Mouse (Mus musculus) NIH3T3 (cell line): ENCODE measurements at regions not wholly inside any gene's neighbourhood (a gene's known extent, or its start where the extent isn't known, plus 50 kb on each side); places are given as distances from the start of the nearest gene placed in this dataset.

ENCODE experiments used
- DNase-seq: peaks from one replicate; pipeline ENCODE4 v3.0.0-alpha.2; 2012; ENCODE audit warnings: low read depth

DNA sequence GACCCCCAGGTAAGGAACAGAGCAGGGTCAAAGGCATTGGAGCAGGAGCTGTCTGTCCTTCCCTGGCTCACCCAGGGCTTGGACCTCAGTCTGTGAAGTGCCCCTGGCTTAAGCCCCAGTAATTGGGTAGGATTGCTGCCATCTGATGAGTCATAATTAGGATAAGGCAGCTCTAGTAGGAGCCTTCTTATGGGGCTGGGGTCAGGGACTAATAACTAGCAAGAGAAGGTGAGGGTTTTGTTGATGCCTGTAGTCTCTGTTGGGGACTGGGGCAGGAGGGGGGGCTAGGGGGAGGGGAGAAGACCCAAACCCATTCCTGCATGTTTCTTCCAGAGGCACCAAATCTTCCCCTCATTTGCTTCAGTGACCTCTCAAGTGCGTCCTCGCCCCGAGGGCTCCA is 172.4 kb upstream of the Mki67 start:
- DNase-seq, result no peak

DNA sequence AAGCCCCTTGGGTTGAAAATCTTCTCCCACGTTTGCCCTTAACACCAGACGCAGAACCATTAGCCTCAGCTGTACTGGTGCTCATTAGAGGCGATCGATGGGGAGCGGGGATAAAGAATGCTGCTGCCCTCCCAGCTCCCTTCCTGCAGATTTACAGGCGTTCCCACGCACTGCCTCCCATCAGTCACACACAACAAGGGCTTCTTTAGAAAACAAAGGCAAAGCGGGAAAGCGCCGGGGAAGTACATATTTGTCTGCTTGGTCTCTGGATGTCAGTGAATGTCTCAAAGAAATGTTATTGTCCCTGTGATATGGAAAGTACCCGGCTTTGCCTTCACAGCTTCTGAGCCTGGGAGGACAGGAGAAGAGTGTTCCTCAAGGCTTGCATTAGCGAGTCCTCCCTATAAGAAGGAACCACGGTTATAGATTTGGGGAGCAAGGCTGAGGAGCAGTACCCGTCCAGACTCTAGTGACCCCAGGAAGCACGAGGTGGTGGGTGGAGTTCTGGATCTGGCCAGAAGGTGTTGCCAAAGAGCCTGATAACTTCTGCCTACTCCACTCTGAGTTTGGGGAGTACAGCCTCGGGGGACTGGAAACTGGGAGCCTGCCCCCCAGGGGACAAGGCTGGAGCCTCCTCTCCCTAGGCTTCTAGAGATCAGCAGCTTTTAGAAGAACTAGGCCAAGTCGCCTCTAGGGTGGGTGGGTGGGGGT is 173.0 kb upstream of the Mki67 start:
- DNase-seq, result no peak

DNA sequence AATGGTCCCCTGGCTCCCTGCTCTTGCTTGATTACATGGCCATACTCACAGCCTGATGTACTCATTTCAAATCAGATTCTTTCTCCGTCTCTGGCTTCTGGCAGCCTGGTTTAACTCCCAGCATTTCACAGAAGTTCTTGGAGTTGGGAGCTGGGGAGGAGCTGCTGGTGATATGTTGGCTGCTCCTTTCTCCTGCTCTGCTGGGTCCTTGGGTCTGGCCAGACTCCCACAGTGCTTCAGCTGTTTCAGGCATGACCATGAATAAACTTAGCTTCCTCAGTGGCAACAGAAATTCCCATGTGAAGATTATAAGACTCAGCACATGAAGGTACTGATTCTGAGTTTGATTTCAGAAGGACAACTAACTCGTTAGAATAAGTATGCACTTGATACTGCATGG is 182.7 kb upstream of the Mki67 start:
- no peak for DNase-seq

DNA sequence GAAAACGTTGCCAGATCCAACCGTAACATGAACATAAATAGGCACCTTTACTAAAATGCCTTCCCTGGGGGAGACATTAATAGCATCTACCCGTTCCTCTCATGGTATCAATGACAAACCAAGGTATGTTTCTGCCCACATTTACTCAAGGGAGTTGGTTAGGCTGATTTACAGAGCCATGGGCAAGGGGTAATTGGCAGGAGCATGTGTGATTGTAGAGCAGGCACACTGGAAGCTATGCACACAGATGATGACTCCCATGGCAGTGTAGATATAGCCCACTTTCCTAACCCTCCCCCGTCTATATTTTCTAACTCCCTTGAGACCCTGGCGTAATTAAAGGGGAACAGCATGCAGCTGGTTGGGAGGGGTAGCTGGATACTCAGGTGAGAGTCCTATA is 183.6 kb upstream of the Mki67 start:
- no peak for DNase-seq

DNA sequence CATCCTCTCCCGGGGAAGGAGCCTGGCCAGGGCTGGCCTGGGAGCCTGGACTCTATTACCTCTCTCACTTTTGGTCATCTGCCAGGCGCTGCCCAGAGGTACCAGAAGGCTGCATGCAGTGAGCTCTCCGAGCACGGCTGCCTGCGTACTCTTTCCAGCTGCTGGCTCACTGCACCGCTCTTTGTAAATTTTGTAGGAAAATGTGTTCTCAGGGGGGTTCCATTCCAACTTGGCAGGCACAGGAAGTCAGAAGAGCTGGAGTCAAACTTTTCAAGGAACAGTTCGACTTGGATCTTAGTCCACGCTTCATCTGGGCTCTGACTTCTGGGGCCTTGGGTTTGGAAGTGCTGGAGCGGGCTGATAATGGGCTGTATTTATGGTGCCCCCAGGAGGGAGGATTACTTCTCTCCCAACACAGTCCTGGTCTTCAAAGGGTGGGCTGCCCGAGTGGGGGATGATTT is 184.7 kb upstream of the Mki67 start:
- peak; percentile 9 for DNase-seq

DNA sequence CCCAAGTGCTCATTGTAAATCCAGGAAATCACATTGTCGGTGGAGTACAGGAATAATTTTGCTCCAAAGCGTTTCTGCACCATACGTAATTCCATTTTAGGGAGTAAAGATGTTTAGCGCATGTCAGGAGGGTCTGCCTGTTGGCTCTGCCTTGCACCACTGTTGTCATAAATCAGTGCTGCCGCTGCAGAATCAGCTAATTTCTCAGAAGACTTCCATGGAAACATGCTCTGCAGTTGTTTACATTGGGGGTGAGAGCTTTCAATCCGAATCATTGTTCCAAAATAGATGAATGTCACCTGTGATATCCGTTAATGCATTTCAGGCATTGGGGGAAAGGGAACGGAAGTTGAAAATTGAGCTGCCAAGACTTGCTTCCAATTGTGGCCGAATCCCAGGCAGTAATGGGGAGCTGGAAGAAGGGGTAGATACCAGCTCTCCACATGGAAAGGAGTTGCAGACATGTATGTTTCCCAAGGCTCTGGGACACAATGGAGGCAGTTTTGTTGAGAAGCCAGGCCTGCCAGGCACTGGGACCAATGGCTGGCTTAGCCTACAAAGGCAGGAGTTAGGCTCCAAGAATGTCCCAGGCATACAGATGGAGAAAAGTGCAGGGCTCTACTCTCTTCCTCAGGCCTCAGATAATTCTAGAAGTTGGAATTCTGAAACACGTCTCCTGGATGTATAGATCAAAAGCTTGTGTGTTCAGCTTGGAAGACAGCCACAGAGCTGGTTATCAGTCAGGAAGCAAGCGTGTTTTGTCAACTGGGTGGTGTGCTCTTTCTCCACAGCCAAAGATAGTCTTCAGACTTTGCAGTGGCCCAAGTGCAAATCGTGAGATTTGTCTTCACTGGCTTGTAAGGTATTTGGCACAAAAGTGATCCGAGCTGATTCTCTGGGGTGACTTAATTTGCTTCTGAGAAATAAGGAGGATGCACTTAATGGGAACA is 186.2 kb upstream of the Mki67 start:
- DNase-seq, result no peak

DNA sequence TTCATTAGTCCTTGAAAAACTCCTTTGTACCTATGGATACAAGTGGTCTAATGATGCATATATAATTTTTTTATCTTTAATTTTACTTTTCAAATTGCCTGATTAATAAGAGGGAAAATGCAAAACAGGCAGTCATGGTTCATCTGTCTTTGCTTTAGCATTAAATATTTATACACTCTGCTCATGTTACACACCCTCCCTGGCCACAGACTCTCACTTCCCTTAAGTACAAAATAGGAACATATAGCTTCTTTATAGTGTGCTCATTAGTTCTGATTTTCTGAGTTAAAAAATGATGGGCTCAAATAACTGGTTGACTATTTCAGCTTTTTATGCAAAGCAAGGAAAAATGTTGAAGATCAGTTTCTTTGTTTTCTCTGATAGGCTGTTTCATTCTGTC is 195.2 kb upstream of the Mki67 start:
- DNase-seq, result no peak

DNA sequence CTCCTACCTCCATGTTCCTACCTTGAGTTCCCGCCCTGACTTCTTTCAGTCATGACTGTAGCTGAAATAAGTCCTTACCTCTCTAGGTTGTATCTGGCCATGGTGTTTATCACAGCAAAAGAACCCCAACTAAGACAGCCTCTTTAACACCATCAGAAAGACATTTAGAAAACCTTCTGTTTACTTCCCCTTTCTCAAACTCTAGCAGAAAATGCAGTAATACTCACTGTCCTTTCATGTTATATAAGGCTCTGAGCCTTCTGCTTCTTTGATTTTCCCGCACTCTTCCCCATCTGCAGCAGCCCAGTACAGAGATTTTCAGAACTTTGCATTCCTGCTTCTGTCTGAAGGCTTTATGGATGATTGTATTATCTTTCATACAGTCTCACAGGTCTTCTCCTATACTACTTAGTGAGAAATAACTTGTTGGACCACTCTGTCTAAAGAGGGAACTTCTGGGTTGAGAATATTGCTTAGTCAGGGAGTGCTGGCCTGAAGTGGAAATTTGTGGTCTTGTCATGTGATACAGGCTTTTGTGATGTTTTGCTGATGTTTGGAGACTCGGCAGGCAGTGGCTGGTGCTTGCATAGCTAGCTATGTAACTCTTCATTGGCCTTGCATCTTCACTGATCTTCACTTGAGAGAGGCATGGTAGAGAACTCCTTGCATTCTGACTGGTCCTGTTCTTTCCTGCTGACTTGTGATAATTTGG is 197.9 kb upstream of the Mki67 start:
- DNase-seq, result no peak

DNA sequence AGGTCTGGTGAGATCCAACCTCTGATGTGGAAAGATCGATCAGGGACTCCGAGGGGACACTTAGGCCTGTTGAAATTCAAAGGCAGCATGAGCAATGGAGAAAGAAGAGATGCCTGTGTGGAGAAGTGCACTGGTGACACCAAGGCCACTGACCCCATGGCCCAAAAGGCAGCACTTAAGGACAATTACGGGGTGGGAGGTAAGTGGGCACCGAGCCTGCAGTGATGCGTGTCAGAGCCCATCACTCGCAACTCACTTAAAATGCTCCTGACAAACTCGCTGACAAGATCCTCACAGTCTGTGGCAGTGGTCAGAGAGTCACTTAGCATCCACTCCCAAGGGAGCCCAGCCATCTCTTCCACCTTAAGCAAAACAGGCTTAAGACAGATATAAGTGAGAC is 207.7 kb upstream of the Mki67 start:
- no peak for DNase-seq

DNA sequence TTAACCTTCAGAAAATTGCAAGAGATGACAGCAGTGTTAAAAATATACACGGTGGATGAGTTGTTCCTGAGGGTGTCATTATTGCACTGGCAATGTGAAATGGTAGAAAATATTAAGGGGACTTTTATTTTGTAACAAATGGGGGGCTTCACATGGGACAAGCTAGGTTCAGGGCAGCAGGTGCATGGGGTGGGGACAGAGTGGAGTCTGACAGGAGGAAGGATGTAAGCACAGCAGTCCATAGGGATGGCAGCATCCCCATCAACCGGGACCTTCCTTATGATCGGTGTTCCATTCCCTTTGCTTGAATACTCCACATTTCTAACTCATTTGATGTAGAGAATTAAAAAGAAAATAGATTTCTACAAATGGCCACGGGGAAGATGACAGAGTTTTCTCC is 208.5 kb upstream of the Mki67 start:
- DNase-seq, result no peak

DNA sequence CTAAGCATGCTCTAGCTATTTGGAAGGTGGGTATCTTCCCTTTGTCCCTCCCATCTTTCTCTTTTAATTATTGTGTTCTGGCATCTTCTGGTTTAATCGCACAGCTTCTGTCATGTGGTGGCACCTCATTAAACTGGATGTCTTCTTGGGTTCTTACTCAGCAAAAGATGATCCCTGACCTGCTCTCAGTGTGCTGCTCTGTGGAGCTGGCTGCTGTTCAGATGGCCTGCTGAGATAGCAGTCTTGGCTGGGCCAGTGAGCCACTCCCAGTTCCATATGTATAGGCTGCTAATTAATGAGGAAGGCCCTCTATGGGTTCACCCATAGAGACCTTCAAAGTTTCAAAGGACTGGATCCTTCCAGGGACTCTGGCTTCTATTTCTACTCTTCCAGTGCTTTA is 213.9 kb upstream of the Mki67 start:
- DNase-seq, result no peak

DNA sequence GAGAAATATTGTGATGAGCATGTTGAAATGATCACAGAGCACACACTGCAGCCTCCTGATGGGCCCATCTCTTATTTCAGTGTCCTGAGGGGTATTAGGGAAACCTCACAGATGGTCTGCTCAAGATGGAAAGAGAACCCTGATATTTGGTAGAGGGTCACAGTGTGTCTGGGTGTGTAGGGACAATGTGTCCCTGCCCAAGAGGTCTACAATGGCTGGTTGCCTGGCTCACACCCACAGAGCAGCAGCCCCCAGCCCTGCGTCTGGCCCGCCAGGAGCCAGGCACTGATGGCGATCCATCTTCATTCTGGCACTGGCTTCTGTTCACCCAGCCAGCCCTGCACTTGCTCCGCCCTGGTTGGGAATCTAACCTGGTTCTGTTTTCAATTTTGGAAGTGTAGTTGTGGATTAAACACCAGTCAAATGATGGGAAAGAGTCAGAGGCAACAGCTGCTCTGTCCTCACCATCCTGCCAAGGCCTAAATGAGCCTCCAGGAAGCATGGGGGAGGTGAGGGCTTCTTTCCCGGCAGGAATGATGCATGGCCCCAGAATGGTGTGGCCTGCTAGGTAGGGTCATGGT is 216.5 kb upstream of the Mki67 start:
- DNase-seq, result no peak

DNA sequence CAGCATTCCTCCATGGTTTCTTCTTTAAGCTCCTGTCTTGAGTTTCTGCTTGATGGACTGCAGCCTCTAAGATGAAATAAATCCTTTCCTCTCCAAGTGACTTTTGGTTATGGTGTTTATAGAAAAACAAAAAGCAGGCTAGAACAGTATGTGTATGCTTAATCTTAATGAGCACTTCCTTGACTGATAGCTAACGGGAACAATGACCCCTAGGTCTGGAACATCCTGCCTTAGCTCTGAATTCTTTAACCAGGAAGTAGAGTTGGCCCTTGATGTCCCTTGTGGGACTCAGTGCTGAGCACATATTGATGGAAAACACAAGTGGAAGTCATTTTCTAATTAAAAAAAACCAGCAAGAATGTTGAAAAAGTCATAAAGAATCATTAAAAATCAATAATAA is 219.0 kb upstream of the Mki67 start:
- no peak for DNase-seq

DNA sequence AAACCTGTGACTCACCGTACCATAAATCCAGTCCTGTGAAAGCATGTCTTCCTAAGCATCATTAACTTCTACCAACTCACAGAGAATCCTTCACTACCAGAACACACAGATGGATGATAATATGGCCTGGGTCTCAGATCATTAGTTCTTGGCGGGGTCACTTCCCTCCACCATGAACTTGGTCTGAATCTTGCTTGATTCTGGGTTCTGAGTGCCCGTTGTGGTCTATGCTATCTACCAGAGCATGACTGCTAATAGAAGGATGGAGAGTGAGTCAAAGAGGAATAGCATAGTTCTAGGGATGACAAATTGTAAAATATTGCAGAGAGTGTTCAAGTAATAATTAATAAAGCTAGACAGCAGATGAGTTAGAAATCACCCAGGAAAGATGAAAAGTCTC is 221.3 kb upstream of the Mki67 start:
- DNase-seq, result no peak

DNA sequence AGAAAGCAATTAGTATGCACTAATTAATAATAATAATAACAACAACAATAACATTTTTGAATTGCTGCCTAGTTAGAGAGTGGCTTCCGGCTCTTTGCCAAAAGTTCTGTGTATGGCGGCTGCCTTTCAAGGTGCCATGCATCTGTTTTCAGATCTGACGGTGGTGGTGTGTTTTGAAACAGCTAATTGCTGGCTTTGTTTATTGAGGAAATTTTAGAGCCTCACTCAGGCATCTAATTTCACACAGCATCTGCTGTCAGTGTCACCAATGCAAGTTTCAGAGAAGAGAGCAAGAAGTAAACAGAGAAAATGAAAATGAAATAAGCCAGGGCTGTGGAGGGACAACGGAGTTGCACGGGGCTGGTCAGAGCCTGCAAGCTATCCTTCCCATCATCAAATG is 223.2 kb upstream of the Mki67 start:
- DNase-seq, result no peak

DNA sequence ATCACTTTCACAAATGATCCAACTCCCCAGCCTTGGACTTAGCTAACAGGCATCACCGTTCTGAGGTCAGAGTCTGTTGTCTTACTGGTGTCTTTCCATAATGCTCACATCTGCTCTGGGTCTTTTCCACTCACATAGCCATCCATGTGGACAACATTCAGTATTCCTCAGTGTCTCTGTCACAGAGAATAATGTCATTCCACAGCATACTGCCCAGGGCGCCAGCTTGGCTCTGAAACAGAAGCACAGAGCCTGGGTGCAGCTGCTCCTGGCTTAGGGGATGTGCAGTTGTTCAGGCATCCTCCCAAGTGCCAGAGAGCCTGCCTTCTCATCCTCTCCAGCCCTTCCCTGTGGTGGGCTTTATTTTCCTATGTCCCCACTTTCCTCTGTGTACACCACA is 226.7 kb upstream of the Mki67 start:
- no peak for DNase-seq

DNA sequence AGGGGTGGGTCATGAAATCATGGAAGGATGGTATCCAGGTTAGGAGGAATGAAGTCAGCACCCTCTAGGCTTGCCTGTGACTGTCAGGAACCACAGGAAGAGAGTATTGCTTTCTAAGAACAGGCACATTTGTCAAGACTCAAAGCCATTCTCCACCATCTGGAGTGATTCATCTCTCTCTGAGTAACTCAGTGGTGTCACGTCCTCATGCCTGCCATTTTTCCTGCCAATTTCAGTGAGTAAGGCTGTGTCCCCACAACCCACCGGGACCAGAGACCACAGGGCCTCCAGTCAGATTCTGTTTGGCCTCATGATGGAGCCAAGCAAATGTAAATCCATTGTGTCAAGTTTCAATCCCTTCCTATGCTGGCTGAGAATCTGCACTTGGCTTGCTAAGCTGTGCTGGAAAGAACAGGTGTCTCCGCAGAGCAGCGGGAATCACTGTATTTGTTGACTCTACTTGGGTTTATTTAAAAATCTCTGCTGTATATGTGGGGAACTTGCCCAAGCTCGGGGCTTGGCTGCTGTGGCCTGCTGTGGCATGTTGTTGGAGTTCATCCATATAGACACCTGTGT is 230.0 kb upstream of the Mki67 start:
- DNase-seq, result peak; percentile 1

DNA sequence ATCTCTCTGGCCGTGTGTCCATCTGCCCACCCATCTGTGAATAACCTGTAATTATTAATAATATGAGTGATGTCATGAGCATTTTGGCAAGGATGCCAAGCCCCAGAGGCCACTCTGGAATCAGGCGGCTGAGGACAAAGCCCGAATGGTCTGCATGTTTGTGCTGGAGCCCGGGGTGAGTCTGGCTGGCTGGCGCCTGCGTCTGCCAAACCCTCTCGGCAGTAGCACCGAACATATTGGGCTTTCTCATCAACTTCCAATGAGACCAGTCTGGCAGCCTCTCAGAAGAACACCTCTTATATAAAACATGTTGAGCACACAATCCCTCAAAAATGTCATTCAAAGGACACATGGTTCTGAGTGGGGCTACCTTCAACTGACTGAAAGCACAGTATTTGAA is 244.9 kb upstream of the Mki67 start:
- no peak for DNase-seq

DNA sequence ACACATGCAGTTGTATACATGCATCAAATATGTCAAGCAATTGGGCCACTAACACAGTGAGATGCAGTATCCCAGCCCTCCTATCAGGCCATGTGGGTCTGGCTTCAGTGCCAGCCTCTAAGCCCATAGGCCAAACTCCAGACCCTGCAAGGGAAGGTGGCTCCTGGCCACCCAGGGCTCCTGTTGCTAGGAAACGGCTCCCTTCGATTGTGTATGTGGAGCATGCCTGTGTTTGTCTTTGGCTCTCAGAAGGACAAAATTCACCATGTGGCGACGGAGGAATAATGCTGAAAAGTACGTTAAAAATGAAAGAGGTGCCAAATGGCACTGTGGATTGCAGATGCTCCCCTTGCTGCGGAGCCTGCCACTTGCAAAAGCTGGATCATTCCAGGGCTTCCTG is 249.4 kb upstream of the Mki67 start:
- no peak for DNase-seq

DNA sequence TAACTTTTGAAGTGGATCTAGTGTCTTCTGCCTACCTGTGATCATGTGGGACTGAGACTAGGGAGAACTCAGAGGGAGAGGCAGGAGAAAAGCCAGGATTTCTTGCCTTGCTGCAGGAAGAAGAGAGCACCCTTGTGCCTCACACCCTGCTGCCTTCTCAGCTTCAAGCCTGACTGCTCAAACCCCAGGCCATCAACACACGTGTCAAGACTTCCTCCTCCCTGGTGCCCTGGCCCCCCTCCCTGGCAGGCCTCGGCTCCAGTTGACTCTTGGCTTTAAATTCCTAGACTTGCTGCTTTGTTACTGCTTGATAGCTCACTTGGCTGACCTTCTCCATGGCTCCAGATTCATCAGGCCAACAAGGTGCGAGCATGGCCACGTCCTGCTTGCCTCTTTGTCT is 250.1 kb upstream of the Mki67 start:
- DNase-seq, result no peak

DNA sequence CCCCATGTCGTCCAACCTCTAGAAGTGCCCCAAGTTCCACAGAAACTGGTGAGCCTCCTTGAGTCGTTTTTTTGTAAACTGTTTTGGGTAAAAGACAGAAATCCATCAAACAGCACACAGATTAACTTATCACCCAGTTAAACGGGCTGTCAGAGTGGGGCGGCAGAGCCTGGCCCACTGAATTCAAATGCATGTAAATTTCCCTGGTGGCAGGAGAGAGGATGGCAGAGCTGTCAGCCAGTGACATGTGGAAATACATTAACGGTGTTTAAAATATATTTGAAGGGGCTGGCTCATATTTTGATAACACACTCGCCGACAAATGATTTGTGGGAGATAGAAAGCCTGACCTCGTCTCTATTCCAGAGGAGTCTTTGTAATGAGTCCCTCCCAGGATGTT is 252.5 kb upstream of the Mki67 start:
- DNase-seq, result no peak

DNA sequence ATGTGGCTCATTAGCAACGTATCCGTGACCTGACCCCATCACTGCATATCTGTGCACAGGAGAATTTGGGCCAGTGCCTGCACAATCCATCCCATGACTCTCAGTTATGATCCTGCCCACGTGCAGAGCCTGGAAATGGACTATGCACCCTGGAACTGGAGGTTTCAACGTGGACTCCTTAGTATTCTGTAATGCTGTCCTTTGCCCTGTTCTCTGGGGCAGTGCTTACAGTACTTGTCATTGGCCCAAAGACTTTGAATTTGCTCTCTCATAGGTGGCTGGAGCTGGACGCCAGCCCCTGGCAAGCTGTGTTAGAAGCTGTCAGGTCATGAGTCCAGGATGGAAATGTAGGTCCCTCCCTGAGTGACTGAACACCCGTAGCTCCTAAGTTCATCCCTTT is 269.9 kb upstream of the Mki67 start:
- no peak for DNase-seq
